Mouse (Mus musculus) spleen, adult 2 months (tissue): ENCODE data around the gene Osbpl3.

Experiments
- CTCF ChIP-seq: fragments of 200-500 bp; IDR thresholded peaks from 2 replicates; pipeline ENCODE4 v1.5.1; 2011; ENCODE audit warnings: mild to moderate bottlenecking, inconsistent platforms; ENCODE audit not compliant: insufficient read depth, insufficient read length, insufficient replicate concordance; ENCODE audit errors: extremely low read depth
- POLR2A ChIP-seq: fragments of 200-500 bp; IDR thresholded peaks from 2 replicates; pipeline ENCODE4 v1.6.1; 2011; ENCODE audit warnings: low read depth, low read length, inconsistent platforms

GRCm38 (mm10) chr6:50455102-50455828 lies 736 bp downstream of the Osbpl3 start:
- TF ChIP-seq POLR2A (no peak), CTCF (no peak)
